Mouse (Mus musculus) lung, postnatal 25 days (tissue): ENCODE measurements around the gene Tdp2.

Experiments used
- DNase-seq: peaks from one replicate; pipeline ENCODE4 v3.0.0; 2022; ENCODE audit warnings: low spot score

The Tdp2 gene

DNA sequence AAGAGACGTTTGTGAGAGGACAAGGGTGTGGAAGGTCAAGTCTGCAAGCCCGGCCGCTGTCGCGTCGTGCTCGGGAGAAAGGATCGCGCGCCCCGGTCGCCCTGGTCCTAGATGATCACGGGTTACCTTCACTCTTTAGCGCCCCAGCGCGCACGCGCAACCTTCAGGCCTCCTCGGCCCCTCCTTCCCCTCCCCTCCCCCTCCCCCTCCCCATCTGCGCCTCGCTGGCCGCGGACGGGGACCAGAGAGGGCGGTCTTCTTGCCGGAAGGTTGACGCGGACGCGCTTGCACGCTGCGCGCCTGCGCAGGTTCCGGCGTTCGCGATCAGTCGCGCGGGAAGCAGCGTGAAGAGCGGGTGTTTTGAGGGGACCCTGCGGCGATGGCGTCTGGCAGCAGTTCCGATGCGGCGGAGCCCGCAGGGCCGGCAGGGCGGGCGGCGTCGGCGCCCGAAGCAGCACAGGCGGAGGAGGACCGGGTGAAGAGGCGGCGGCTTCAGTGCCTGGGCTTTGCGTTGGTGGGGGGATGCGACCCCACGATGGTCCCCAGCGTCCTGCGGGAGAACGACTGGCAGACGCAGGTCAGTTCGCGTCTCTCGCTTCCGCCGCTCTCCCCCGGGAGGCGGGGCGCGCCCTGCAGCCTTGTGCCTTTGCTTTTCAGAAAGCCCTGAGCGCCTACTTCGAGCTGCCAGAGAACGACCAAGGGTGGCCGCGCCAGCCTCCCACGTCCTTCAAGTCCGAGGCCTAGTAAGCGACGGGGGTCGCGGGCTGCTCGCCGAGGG is at the start of gene Tdp2, which contains the start of gene Acot13:
Tdp2 (plus strand) TSS at position 327 of the 778 bp plus-strand sequence.
Acot13 (minus strand) TSS at position 188 of the 778 bp plus-strand sequence.
- DNase-seq, result peak; percentile 94

DNA sequence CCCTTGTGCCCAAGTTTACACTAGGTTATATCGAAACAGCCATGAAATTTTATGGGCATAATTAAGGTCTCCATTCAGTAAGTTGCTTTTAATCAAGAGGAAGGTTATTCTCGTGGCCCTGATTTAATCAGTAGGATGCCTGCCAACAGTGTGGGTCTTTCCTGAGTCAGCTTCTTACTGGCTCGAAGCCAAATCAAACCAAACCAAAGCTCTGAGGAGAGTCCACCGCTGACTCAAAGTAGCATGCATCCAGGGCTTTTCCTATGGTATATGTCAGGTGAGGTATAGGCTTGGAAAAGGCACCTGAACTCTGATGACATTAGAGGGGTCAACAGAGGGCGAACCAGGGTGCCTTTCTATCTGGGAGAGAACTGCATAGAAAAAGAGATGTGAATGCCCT is 49.6 kb upstream of the Tdp2 start:
- DNase-seq, result no peak

DNA sequence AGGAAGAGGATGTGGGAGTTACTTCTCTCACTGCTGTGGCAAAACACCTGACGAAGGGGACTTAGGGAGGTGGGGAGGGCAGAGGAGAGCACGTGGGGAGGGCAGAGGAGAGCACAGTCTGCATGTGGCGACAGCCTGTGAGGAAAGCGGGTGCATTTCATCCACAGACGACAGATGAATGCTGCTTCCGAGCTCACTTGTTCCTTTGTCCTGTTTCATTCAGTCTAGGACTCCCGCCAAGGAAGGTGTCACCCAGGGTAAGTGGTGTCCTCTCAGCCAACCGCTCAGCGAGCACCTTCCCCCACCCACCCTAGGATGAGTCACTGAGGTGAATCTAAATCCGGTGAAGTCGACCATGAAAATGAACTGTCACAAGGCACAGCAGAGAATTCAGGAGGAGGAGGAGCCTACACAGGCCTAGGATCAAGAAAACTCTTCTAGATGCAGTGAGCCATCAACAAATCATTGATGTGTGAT is 45.4 kb upstream of the Tdp2 start:
- DNase-seq, result no peak

DNA sequence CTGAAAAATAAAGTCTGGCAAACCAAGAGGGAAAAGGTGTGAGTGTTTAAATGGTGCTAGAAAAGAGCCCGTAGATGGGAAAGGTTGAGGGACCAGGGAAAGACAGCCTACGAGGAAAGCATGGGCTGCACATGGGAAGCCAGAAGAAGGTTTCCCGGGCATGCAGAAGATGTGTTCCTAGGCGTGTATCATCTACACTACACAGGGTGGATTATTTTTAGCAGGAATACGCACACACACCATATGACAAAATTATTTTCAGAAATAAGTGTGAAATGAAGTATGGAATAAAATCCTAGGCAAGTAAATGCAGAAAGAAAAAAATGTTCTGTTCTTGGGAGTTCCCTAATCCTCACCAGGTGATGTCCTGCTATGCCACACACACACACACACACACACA is 44.0 kb upstream of the Tdp2 start:
- DNase-seq, result no peak

DNA sequence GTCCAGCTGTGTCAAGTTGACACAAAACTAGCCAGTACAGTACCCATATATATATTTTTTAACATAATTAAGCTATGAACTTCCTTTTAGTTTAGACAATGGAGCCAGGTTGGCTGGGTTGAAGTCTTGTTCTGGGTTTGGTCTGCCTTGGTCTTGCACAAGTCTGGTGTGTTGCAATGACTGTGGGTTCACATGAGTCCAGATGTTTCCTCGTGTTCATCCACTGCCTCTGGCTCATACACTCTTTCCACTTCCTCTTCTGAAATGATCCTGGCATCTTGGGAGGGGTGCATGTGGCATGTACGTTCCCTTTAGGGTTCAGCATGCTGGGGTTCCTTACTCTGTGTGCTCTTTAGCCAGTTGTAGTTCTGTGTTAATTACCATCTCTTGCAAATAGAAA is 40.1 kb upstream of the Tdp2 start:
- DNase-seq, result peak; percentile 63

DNA sequence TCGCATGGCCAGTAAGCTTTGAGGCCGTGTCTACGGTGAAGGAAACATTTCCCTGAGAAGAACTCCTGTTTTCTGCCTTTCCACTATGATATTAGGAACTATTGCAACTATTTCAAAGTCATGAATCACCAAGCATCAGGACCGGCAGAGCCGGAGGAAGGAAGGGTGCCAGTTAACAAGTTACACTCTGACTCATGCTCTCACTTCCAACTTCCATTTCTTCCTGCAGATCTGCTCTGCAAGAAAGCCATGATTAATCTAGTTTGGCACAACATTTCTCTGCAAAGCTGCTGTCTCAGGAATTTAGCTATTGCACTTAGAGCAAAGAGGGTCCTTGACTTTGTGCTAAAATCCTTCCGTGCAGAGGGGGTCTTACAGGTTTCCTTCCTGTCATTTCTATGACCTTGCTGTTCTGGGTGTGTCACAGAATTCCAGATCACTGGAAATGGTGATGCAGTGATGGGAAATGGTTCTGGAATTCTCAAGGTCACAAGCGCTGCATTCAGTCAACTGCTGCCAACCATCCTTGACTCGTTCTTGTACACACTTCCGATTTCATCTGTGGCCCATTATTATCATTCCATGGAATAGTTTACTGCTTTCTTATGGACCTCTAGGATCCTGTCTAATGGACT is 39.0 kb upstream of the Tdp2 start:
- no peak for DNase-seq

DNA sequence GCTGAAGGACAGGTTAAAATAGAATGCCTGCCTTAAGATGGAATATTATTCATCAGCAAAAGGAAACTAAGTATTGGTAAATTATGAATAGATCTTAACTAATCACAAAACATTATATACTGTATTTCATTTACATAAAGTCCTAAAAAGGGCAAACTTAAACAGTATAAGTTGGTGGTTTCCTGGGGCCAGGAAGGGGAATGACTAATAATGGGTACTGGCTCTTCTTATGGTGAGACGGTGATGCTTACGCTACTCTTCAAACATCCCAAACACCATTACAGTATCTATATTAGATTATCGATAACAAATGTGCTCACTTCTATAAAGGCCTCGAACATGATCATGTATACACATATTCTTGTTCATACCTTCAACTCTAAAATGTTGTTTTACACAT is 32.8 kb upstream of the Tdp2 start:
- no peak for DNase-seq

DNA sequence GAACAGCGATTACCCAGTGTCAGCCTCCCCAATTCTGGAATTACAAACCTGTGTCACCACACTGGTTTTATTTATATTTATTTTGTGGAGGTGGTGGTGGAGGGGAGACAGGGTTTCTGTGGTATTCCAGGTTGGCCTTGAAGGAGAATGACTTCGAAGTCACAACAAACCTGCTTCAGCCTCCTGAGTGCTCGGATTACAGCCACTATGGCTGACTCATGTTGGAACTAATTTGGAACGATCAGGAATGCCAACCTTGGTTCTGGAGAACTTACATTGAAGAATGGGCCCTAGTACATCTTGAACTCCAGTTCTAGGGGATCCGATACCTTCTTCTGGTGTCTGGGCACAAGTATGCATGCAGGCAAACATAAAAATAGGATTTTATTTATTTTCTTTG is 32.1 kb upstream of the Tdp2 start:
- DNase-seq, result no peak

DNA sequence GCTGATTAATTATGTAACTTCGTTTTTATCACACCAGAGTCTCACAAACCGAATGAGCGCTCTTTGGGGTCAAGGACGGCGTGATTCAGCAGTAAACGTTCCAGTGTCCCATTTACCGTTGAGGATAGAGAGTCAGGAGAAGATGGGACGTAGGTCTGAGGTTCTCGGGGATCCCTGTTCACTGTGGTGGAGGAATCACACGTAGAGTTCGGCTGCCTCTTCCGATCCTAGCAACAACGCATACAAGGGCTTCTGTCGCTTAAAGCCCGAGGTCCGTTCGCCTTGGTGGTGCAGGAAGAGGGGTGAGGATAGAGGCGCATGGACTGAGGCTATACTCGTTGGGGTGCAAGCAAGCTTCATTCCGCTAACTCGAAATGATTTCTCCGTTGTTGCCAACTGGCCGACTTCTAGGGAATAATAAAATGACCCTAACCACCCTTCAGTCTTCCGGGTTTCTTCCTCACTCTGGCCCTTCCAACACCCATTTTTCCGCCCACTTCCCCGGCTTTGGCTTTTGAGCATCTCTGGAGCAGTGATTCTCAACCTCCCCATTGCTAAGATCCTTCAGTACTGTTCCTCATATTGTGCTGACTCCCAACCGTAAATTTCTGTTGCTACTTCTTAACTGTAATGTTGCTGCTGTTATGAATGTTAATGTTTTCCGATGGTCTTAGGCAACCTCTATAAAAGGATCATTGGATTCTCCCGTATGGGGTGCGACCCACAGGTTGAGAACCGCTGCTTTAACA is 31.4 kb upstream of the Tdp2 start:
- DNase-seq, result peak; percentile 35

DNA sequence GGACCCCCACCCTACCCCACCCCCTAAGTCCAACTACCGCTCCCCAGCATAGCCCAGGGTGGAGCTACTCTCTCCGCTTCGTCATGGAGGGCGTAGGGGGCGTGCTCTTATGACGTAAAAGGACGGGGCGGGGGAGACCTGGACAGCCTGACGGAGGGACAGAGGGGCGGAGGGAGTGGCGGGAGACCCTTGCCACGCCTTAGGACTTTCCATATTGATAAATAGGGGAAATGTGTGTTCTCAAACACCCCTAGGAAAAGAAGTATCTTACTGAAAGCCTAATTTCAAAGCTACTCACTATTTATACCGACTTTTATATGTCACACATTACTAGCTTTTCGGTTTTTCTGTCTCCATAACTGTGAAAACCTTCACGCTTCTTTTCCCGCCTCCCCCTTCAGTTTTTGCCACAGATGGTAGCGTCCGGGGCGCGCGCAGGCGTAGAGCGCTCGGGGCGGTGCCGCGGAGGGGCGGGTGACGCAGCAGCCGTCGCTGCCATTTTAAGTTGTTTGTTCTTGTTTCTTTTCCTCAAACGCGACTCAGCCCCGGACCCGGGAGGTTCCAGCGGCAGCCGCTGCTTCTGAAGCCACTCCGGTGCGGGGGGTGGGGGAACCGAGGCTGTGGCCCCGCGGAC is 30.7 kb upstream of the Tdp2 start:
- peak; percentile 99 for DNase-seq

DNA sequence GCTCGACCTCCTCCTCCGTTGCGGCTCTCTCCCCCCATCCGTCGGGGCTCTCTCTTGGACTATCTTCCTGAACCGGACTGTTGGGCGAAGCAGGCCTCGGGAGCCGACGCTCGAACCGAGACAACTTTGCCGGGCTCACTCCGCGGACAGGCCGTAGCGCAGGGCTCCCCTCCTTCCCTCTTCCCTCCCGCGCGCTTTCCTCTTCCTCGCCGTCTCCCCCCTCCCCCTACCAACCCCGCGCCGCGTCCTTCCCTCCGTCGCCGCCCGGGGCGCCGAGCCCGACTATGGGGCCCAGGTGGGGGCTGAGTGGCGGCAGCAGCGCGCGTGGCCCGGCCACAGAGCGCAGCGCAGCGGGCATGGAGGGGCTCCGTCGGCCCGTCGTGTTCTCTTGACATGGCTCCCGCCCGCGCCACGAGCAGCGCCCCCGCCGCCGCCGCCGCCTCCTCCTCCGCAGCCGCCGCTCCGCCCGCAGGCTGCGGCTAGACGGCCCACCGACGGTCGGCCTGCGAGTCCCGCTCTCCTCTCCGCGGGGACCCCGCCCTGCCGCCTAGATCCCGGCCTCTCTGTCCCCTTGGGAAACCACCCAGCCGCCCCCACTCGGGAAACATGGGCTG is 30.1 kb upstream of the Tdp2 start, which contains the start of gene BC005537:
BC005537 (plus strand) TSS at position 350 of the 614 bp plus-strand sequence.
- DNase-seq, result peak; percentile 19

DNA sequence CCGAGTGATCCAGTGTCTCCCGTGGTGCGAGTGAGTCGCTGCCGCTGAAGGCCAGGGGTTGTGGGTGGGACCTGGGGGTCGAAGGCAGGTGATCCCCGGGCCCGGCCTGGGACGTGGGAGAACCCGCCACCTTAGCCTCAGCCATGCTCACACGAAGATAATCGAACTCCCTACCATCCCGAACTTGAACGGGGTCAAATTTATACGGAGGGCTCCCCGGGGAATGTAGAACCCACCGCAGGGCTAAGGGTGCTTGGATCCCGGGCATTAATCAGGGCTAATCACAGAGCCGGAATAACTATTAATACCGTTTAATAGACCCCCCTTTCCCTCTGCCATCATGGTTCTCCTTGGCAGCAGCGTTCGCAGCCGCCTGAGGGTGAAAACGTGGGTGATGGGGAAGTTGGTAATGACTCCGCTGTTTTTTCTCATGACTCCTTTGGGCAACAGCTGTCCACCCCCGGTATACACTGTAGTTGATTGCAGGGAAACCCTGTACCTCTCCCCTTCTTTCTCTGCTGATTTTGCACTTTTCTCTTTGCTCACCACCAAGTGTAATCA is 29.3 kb upstream of the Tdp2 start:
- peak; percentile 57 for DNase-seq

DNA sequence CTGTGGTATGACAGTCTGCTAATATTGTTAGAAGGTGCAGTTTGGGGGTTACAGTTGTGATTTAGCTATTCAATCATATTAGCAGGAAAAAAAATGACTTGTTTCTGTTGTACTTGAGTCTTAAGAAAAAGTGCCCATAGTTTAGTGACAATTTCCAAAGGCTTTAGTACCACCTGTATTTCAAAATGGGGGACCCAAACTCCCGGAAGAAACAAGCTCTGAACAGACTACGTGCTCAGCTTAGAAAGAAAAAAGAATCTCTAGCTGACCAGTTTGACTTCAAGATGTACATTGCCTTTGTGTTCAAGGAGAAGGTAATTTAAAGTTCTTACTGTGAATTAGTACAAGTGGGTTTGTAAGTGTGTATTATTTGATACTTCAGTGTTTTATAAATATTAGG is 28.3 kb upstream of the Tdp2 start:
- no peak for DNase-seq

DNA sequence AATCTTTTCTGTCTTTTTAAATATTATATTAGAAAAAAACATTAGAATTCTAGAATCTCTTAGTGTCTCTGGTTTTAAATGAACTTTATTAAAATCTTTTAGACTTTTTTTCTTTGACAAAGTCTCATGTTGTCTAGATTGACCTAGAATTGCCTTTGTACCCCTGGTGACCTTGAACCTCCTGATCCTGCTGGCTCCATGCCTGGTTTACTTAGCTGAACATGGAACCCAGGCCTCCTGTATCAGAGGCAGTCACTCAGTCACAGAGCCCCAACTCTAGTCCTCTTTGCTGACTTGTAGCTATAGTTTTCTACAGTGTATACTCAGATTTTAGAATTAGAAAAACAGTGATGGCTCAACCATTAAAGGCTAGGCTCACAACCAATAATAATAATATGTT is 25.4 kb upstream of the Tdp2 start:
- DNase-seq, result no peak

DNA sequence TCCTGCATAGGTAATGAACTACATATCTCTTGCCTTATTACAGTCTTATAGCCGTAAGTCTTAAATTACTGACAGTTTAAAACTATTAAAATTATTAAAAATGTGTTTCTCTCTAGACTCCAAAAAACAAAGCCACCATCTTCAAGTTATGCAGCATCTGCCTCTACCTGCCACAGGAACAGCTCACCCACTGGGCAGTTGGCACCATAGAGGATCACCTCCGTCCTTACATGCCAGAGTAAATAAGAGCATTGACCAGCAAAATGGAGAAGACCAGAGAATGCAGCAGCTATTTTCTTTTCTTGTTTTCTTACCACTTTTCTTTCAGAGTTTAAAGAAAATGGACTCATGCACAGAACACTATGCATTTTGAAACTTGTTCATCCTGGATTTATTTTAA is 19.0 kb upstream of the Tdp2 start:
- no peak for DNase-seq

DNA sequence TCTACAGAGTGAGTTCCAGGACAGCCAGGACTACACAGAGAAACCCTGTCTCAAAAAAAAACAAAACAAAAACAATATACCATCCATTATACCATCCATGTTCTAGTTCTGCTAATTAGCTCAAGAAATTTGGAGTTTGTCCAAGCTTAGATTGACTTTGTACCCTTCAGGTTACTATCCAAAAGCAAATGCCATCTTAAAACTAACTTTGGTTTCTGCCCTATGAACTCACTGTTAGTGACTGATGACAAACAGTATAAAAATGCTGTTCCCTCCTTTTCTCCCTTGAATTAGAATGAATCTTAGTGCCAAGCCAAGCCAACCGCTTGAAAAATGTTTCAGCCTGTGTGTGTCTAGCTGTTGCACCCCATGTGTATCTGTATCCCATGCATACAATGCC is 16.9 kb upstream of the Tdp2 start:
- no peak for DNase-seq

DNA sequence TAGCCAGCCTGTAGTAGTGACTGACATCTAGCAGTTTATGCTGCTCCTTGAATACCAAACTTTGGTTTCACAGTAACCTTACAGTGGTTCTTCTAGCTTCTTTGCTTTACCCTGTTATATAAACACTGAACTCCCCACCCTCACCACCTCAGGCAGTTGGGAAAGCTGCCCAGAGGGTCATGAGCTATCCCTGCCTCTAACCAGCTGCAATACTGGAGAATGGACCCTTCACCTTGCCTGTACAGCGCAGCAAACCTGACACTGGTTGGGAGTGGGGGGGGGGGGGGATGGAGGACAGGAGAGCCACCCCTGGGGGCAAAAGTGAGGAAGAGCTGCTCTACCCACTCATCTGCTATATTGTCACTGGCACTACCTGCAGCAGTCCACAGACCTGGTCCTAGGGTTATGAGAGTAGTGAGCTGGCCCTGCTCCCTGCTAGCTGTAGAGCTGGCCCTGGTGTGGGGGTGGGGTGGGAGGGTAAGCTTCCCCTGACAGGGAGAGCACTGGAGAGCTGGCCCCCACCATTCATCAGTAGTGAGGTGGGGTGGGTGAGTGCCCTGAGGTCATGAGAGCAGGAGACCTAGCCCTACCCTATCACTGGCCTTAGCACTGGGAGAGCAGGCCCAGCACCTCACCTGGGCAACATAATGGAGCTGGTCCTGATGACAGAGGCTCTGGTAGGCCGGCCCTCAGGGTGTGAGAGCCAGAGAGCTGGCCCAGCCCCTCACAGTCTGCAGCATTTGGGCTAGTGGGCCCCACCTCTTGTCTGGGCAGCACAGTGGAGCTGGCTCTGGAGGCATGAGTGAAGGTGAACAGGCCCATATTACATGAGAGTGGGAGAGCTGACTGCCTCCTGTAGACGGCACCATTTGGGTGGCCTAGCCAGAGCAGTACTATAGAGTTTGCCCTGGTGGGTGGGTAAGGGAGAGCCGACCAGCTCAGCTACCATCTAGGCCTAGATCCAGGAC is 15.1 kb upstream of the Tdp2 start:
- DNase-seq, result no peak

DNA sequence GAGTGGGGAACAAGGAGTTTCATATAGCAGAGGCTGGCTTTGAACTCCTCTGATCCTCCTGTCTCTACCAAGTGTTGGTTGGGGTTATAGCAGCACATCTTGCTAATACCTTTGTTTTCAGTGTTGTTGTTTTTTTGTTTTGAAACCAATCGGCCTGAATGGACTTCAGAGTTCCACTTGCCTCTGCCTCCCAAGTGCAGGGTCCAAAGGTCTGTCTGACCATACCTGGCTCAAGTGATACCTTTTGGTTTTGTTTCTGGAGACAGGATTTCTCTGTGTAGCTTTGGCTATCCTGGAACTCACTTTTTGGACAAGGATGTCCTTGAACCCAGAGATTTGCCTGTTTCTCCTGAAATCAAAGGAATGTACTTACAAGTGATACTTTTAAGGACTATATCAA is 11.5 kb upstream of the Tdp2 start:
- no peak for DNase-seq

DNA sequence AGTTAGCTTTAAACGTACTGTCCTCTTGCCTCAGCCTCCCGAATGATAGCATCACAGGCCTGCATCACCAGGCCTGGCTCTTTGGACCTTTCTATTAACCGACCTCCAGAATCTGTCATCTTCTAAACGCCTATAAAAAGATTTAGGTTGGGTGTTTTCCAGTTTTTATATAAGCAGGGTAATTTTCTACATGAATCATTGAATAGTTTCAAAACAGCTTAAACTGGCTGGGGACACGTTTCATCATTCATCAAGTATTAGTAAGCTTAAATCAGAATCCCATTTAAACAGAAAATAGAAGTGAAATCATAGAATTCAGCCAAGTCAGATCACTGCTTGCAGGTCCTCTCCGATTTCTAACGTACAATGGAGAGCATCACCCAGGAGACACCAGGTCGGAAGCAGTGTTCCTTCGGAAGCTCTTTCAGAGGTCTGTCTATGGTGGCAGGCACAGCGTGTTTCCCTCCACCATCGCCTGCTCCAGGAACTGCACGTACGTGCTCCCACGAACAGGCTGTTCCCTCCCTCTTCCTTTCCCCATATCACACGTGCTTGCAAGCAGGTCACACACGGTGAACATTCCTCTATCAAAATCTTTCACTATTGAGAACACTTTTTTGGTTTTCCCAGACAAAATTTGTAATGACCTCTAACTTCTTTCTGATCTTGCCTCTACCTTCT is 8.7 kb upstream of the Tdp2 start:
- no peak for DNase-seq

DNA sequence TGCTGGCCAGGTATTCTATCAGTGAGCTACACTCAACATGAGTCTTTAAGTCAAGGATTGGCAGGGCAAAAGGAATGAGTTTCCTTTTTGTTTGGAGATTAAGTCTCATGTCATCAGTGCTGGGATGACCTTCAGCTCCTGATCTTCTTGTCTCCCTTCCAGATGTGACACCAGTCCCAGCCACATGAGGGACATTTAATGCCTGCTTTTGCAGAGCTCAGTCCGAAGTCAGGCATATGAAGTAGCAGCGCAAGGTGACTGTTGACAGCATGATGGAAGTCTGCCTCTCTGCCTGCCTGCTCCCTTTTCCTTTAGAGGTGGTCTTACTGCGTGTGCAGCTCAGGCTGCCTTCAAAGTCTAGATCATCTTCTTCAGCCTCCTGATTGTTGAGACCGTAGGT is 6.8 kb upstream of the Tdp2 start:
- DNase-seq, result no peak
